Mouse (Mus musculus): ENCODE results near the gene Snx27.

DNA sequence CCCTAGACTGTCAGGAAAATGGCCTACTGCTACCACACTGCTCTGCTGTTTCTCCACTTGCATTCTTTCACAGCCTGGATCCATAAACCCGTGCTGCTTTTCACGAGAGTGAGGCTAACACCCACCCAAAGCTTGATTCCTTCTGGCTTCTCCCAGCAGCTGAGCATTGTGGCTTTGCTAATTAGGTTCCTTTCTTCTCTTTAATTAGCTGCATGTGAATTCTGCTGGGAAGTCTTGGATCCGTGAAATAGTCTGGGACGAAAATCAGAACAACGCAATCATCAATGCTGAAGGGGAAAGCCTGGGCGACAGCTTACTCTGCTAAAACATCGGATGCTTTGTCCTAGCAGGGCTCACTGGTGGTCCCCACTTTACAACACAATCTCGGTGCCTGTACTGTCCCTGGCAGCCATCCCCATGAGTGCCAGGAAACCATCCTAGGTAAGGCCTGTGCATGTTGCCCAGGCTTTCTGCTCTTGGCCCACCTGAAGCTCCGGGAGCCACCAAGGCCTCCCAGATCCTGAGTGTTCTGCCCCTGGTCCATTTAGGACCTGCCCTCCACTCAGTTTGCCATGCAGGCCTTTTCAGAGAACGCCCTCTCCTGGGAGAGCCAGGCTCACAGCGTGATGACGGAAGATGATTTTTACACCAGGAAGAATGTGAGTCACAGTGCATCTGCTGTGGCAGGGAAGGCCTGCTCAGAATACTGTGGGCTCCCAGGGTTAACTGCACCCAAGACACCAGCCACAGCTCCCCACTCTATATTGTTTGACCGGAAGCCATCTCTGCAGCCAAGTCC lies 116.7 kb downstream of the Snx27 start:
- no peak for TF ChIP-seq POLR2A (IDR thresholded peaks at IDR 0.05; ENCODE audit: borderline replicate concordance, insufficient read depth, low read length)
- TF ChIP-seq CTCF (IDR thresholded peaks at IDR 0.05; ENCODE audit: borderline replicate concordance, insufficient read depth, low read depth, low read length): no peak
